Mouse (Mus musculus) activated CD4-positive, CD25-positive, alpha-beta regulatory T cell, adult 4 months (primary cell): ENCODE measurements at regions not wholly inside any gene's neighbourhood (a gene's known extent, or its start where the extent isn't known, plus 50 kb on each side); places are given as distances from the start of the nearest gene placed in this dataset.

ENCODE experiments used
- ATAC-seq: one replicate; pipeline ENCODE4 v1.8.0; 2017

GRCm38 (mm10) chr11:114203416-114203815, 136.6 kb upstream of the Sdk2 start:
- ATAC-seq = no peak

- ATAC-seq = no peak
Measured at GRCm38 (mm10) chr11:114202486-114202885, 135.6 kb upstream of the Sdk2 start.

GRCm38 (mm10) chr11:114199081-114199586, 132.3 kb upstream of the Sdk2 start:
- no peak for ATAC-seq

GRCm38 (mm10) chr11:114198317-114199032, 131.6 kb upstream of the Sdk2 start:
- ATAC-seq = no peak

- no peak for ATAC-seq
Measured at GRCm38 (mm10) chr11:114195291-114195690, 128.4 kb upstream of the Sdk2 start.

GRCm38 (mm10) chr11:114194055-114194706, 127.3 kb upstream of the Sdk2 start:
- ATAC-seq = no peak

GRCm38 (mm10) chr11:114193018-114193417, 126.2 kb upstream of the Sdk2 start:
- no peak for ATAC-seq

- no peak for ATAC-seq
Measured at GRCm38 (mm10) chr11:114191661-114192060, 124.8 kb upstream of the Sdk2 start.

- no peak for ATAC-seq
Measured at GRCm38 (mm10) chr11:114184970-114185882, 118.4 kb upstream of the Sdk2 start.

- no peak for ATAC-seq
Measured at GRCm38 (mm10) chr11:114184431-114184830, 117.6 kb upstream of the Sdk2 start.

- no peak for ATAC-seq
Measured at GRCm38 (mm10) chr11:114183231-114183630, 116.4 kb upstream of the Sdk2 start.

GRCm38 (mm10) chr11:114178746-114179472, 112.1 kb upstream of the Sdk2 start:
- ATAC-seq = no peak

GRCm38 (mm10) chr11:114177789-114178188, 110.9 kb upstream of the Sdk2 start:
- ATAC-seq = no peak

GRCm38 (mm10) chr11:114177281-114177680, 110.4 kb upstream of the Sdk2 start:
- no peak for ATAC-seq

GRCm38 (mm10) chr11:114176671-114177212, 109.9 kb upstream of the Sdk2 start:
- ATAC-seq = no peak

GRCm38 (mm10) chr11:114175437-114176131, 108.7 kb upstream of the Sdk2 start:
- no peak for ATAC-seq

GRCm38 (mm10) chr11:114174871-114175270, 108.0 kb upstream of the Sdk2 start:
- ATAC-seq = no peak

GRCm38 (mm10) chr11:114168231-114168661, 101.4 kb upstream of the Sdk2 start:
- no peak for ATAC-seq

GRCm38 (mm10) chr11:114165656-114166362, 99.0 kb upstream of the Sdk2 start:
- no peak for ATAC-seq

- ATAC-seq = no peak
Measured at GRCm38 (mm10) chr11:114152716-114153115, 85.9 kb upstream of the Sdk2 start.

- ATAC-seq = no peak
Measured at GRCm38 (mm10) chr11:114146334-114146733, 79.5 kb upstream of the Sdk2 start.
